In genomic region chr2:178596312-178597083, GRCm38 (mm10) we compare ENCODE assay signal across 13 mouse cellular contexts.
DNase-seq lines count a peak whose midpoint lies in the region; ATAC-seq and TF ChIP-seq lines count a peak whose summit lies in the region.
"Had no signal": no experiment of that assay in that cellular context is flagged by ENCODE, and none has a peak within 500 bp of the region (broad histone marks: within the 10 kb centered on the region; RNA-seq: fewer than 3 reads in every experiment).

No protein-coding gene starts in this region.

- no peak for TF ChIP-seq CTCF in midbrain, postnatal 0 days (IDR thresholded peaks at IDR 0.05)

- no peak for DNase-seq in hindbrain, embryonic 10.5 days (ENCODE audit: low spot score)
- peak; percentile 18 for DNase-seq in midbrain, postnatal 0 days (ENCODE audit: low spot score)
- DNase-seq in midbrain, embryonic 10.5 days (ENCODE audit: low spot score), result no peak
- DNase-seq in intestine, embryonic 14.5 days (ENCODE audit: low spot score), result no peak
- DNase-seq in spleen, postnatal 10 days (ENCODE audit: low spot score in 2 of 2), result no peak
- no peak for DNase-seq in gastrocnemius, adult 8-10 months (ENCODE audit: low spot score in 2 of 2)
- no peak for DNase-seq in testis, postnatal 14 days (ENCODE audit: low spot score)
- DNase-seq: heart, postnatal 4 days; liver; thymus, postnatal 25 days had no signal

- no peaks in the 10 kb centered on the region for H3K9me3 ChIP-seq in hindbrain, embryonic 12.5 days (replicated peaks)
- no peaks in the 10 kb centered on the region for H3K9me3 ChIP-seq in hindbrain, embryonic 10.5 days
- no peaks in the 10 kb centered on the region for H3K9me3 ChIP-seq in midbrain, postnatal 0 days (ENCODE audit: low read length)
- no peaks in the 10 kb centered on the region for H3K9me3 ChIP-seq in midbrain, embryonic 10.5 days (replicated peaks)
- H3K9me3 ChIP-seq in intestine, embryonic 14.5 days (ENCODE audit: control insufficient read depth, low read length), result no peaks in the 10 kb centered on the region

- no peak overlapping the region for H3K4me2 ChIP-seq in hindbrain, embryonic 12.5 days (replicated peaks)
- H3K4me2 ChIP-seq in midbrain, postnatal 0 days (ENCODE audit: low read depth, low read length, poor library complexity, severe bottlenecking), result no peak overlapping the region
- peak overlapping the region; percentile 29 for H3K4me2 ChIP-seq in intestine, embryonic 14.5 days (ENCODE audit: low read length)
- H3K4me2 ChIP-seq: heart, embryonic 11.5 days had no signal

- no peak overlapping the region for H3K9ac ChIP-seq in hindbrain, embryonic 12.5 days
- no peak overlapping the region for H3K9ac ChIP-seq in midbrain, postnatal 0 days (replicated peaks; ENCODE audit: low read length, poor library complexity, severe bottlenecking)
- no peak overlapping the region for H3K9ac ChIP-seq in intestine, embryonic 14.5 days (ENCODE audit: low read length)

- H3K4me3 ChIP-seq in hindbrain, embryonic 12.5 days, result no peak overlapping the region
- no peak overlapping the region for H3K4me3 ChIP-seq in hindbrain, embryonic 10.5 days
- no peak overlapping the region for H3K4me3 ChIP-seq in midbrain, postnatal 0 days (ENCODE audit: low read depth, low read length)
- no peak overlapping the region for H3K4me3 ChIP-seq in midbrain, embryonic 10.5 days
- H3K4me3 ChIP-seq in intestine, embryonic 14.5 days (ENCODE audit: low read depth, low read length), result no peak overlapping the region

- peaks cover 27% of the 10 kb centered on the region for H3K4me1 ChIP-seq in hindbrain, embryonic 12.5 days
- peaks cover 27% of the 10 kb centered on the region for H3K4me1 ChIP-seq in hindbrain, embryonic 10.5 days (replicated peaks)
- H3K4me1 ChIP-seq in midbrain, postnatal 0 days (ENCODE audit: insufficient read depth, low read length), result no peaks in the 10 kb centered on the region; the same call in 1 of the 2 replicates
- H3K4me1 ChIP-seq in midbrain, embryonic 10.5 days, result peaks cover 16% of the 10 kb centered on the region
- peaks cover 25% of the 10 kb centered on the region for H3K4me1 ChIP-seq in intestine, embryonic 14.5 days (replicated peaks; ENCODE audit: control insufficient read depth, insufficient read depth, low read length)

- no peaks in the 10 kb centered on the region for H3K27me3 ChIP-seq in hindbrain, embryonic 12.5 days
- H3K27me3 ChIP-seq in hindbrain, embryonic 10.5 days (ENCODE audit: insufficient read depth, poor library complexity, severe bottlenecking), result no peaks in the 10 kb centered on the region
- H3K27me3 ChIP-seq in midbrain, postnatal 0 days (ENCODE audit: insufficient read depth, low read length), result no peaks in the 10 kb centered on the region
- H3K27me3 ChIP-seq in midbrain, embryonic 10.5 days (ENCODE audit: low read depth, poor library complexity, severe bottlenecking), result no peaks in the 10 kb centered on the region
- no peaks in the 10 kb centered on the region for H3K27me3 ChIP-seq in intestine, embryonic 14.5 days (replicated peaks; ENCODE audit: control insufficient read depth, insufficient read depth, low read length)

- 63% methylated on average over 16 of the region's 16 CpGs for WGBS in hindbrain, embryonic 12.5 days
- WGBS in hindbrain, embryonic 10.5 days, result 78% methylated on average over 16 of the region's 16 CpGs
- 58% methylated on average over 16 of the region's 16 CpGs for WGBS in midbrain, postnatal 0 days
- 85% methylated on average over 16 of the region's 16 CpGs for WGBS in midbrain, embryonic 10.5 days
- WGBS in intestine, embryonic 14.5 days, result 39% methylated on average over 16 of the region's 16 CpGs

- H3K36me3 ChIP-seq in hindbrain, embryonic 12.5 days, result no peaks in the 10 kb centered on the region
- no peaks in the 10 kb centered on the region for H3K36me3 ChIP-seq in hindbrain, embryonic 10.5 days
- H3K36me3 ChIP-seq in midbrain, postnatal 0 days (ENCODE audit: insufficient read depth, low read length), result no peaks in the 10 kb centered on the region
- no peaks in the 10 kb centered on the region for H3K36me3 ChIP-seq in midbrain, embryonic 10.5 days
- no peaks in the 10 kb centered on the region for H3K36me3 ChIP-seq in intestine, embryonic 14.5 days (ENCODE audit: control insufficient read depth, insufficient read depth, low read length)

- ATAC-seq in hindbrain, embryonic 12.5 days (ENCODE audit: low FRiP score), result peak; percentile 51; the same call in 1 of the 2 replicates
- ATAC-seq in midbrain, postnatal 0 days (ENCODE audit: low FRiP score), result no peak
- ATAC-seq in intestine, embryonic 14.5 days (replicated peaks; ENCODE audit: low FRiP score, low TSS enrichment, low read depth), result no peak; the same call in 1 of the 2 replicates

- peak overlapping the region; percentile 30; the same call in 1 of the 2 replicates for H3K27ac ChIP-seq in hindbrain, embryonic 12.5 days
- no peak overlapping the region for H3K27ac ChIP-seq in hindbrain, embryonic 10.5 days
- H3K27ac ChIP-seq in midbrain, postnatal 0 days (ENCODE audit: low read depth, low read length), result no peak overlapping the region
- no peak overlapping the region for H3K27ac ChIP-seq in midbrain, embryonic 10.5 days (replicated peaks)
- no peak overlapping the region for H3K27ac ChIP-seq in intestine, embryonic 14.5 days (ENCODE audit: low read depth)
- H3K27ac ChIP-seq: macrophage had no signal
